Mouse (Mus musculus) lung, embryonic 16.5 days (tissue): ENCODE results near the gene Il10rb. TPM values are rescaled to one million over a fixed set of nuclear protein-coding genes. Genes with fewer than 3 reads are reported as not detected.
A peak's percentile ranks its signal among the peaks of the same experiment; 100 is the strongest.

Experiments used
- ATAC-seq: fragments of 200-750 bp; cut with Nextera tagmentation; 2 replicates; pipeline ENCODE4 v1.8.0; 2017; ENCODE audit warnings: low read depth, mild to moderate bottlenecking, moderate library complexity
- H3K27ac ChIP-seq: fragments of 300-500 bp; sonication (generic); 2 replicates; pipeline ENCODE4 v1.5.1; 2014; ENCODE audit warnings: mild to moderate bottlenecking, control low read depth, low read length
- H3K27me3 ChIP-seq: fragments of 300-500 bp; sonication (generic); 2 replicates; pipeline ENCODE4 v1.6.1; 2014; ENCODE audit warnings: low read depth, low read length, mixed read lengths; ENCODE audit not compliant: control insufficient read depth, insufficient read depth
- H3K36me3 ChIP-seq: fragments of 300-500 bp; sonication (generic); 2 replicates; pipeline ENCODE4 v1.6.1; 2014; ENCODE audit warnings: low read length; ENCODE audit not compliant: control insufficient read depth, insufficient read depth
- H3K4me1 ChIP-seq: fragments of 300-500 bp; sonication (generic); replicated peaks from 2 replicates; pipeline ENCODE4 v1.6.1; 2014; ENCODE audit warnings: low read length, mixed read lengths; ENCODE audit not compliant: control insufficient read depth, insufficient read depth
- H3K4me2 ChIP-seq: fragments of 300-500 bp; sonication (generic); 2 replicates; pipeline ENCODE4 v1.6.1; 2014; ENCODE audit warnings: low read depth, low read length, control low read depth
- H3K4me3 ChIP-seq: fragments of 300-500 bp; sonication (generic); 2 replicates; pipeline ENCODE4 v1.5.1; 2014; ENCODE audit warnings: mild to moderate bottlenecking, low read length, control low read depth
- H3K9ac ChIP-seq: fragments of 300-500 bp; sonication (generic); 2 replicates; pipeline ENCODE4 v1.6.1; 2014; ENCODE audit warnings: low read length, control low read depth
- H3K9me3 ChIP-seq: fragments of 300-500 bp; sonication (generic); 2 replicates; pipeline ENCODE4 v1.6.1; 2016; ENCODE audit warnings: low read length; ENCODE audit not compliant: control insufficient read depth
- WGBS: fragments of 180-500 bp; shearing (Covaris S2); extraction: QIAGEN DNeasy Blood & Tissue Kit; methylation state at CpG from one replicate; pipeline ENCODE4 v1.1.7; 2014; 5-methylcytosine and 5-hydroxymethylcytosine counted together
- polyA plus RNA-seq: library from polyadenylated mRNA; unstranded; fragments of >200 nt; fragmentation: Nextera tagmentation; extraction: Ambion mirVana; gene quantifications from 2 replicates; pipeline ENCODE4 v1.2.1, GENCODE M21; 2015

Gene Il10rb
- polyA plus RNA-seq, 1 experiment from 2014 or later = 56.8 TPM

DNA sequence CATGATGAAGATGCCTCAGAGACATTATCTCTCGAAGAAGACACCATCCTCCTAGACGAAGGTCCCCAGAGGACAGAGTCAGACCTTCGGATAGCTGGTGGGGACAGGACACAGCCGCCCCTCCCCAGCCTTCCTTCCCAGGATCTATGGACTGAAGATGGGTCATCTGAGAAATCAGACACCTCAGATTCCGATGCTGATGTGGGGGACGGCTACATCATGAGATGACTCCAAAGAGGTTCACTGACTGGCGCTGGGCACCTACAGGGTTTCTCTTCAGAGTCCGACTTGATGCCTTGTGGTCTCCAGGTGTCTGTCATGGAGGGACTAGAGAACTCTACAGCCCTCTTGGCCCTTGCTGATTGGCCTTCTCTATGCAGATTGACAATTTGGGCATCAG lies 1.8 kb upstream of the Il10rb start:
- H3K4me3 ChIP-seq = no peak overlapping the region
- H3K27ac ChIP-seq = no peak overlapping the region
- 87% methylated on average over 8 of the region's 8 CpGs for WGBS
- no peaks in the 10 kb centered on the region for H3K27me3 ChIP-seq
- H3K4me2 ChIP-seq = no peak overlapping the region
- H3K9me3 ChIP-seq = no peaks in the 10 kb centered on the region
- H3K4me1 ChIP-seq = peaks cover 17% of the 10 kb centered on the region
- no peak overlapping the region for H3K9ac ChIP-seq
- no peak for ATAC-seq
- H3K36me3 ChIP-seq = peaks cover 7% of the 10 kb centered on the region

DNA sequence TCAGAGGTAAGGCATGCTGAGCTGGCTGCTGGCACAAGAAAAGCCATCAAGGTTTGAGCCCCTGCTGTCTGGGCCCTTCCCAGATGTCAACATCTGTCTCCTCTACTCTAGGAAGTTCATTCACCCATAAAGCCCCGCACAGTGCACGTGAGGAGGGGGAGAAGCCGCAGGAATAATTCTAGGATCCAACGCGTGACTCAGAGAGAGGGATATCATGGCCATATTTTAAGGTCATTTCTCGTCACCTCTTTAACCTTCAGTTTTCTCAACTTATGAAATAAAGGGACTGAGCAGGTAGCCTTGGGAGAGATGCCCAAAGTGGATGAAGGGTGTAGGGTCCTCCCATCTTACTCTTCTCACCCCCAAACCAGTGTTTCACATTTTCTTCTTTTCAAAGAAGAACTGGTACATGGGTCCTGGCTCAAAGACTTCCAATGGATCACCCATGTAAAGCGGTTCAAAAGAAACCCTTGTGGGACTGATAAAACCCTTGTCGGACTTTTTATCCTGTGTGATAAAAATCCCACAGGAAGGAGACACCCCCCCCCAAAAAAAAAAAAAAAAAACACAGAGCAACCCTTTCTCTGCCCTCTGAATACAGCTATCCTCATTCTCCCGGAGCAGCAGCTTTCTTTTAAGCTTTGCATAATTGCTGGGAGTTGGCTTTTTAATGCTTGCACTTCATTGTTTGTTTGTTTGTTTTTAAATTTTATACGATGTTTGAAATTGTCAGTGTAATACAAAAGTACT lies 961 bp upstream of the Il10rb start:
- peaks cover 10% of the 10 kb centered on the region for H3K36me3 ChIP-seq
- H3K4me2 ChIP-seq = peak overlapping the region; percentile 60; the same call in 1 of the 2 replicates
- peak overlapping the region; percentile 97 for H3K27ac ChIP-seq
- ATAC-seq = no peak
- no peaks in the 10 kb centered on the region for H3K9me3 ChIP-seq
- H3K4me1 ChIP-seq = peaks cover 17% of the 10 kb centered on the region
- WGBS = 73% methylated on average over 10 of the region's 10 CpGs
- no peaks in the 10 kb centered on the region for H3K27me3 ChIP-seq
- H3K9ac ChIP-seq = no peak overlapping the region
- no peak overlapping the region for H3K4me3 ChIP-seq

DNA sequence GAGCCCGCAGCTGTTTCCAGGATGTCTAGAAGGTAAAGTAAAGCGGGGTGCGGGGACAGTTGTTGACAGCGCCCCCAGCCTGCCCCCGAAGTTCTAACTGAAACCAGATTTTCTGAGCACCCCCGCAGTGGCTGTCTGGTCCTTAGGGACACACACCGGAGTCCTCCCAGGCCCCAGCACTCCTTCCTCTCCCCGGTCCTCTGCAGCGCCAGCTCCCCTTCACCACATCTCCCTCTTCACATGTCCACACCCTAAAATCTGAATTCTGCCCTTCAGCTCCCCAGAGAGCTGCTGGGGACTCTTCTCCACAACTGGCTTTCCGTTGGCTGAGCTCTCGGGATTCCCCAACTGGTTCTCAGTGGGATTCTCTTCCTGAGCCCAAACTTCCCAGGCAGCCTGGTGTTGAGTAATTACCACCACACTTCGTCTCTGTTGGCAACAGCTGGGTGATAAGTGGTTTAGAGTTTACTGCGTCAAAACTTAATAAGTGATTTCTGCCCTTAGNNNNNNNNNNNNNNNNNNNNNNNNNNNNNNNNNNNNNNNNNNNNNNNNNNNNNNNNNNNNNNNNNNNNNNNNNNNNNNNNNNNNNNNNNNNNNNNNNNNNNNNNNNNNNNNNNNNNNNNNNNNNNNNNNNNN lies 739 bp downstream of the Il10rb start:
- H3K4me1 ChIP-seq = peaks cover 29% of the 10 kb centered on the region
- peaks cover 11% of the 10 kb centered on the region for H3K36me3 ChIP-seq
- no peaks in the 10 kb centered on the region for H3K9me3 ChIP-seq
- peak overlapping the region; percentile 96 for H3K9ac ChIP-seq
- peak; percentile 32 for ATAC-seq
- WGBS = under 1% methylated on average over 13 of the region's 13 CpGs
- no peaks in the 10 kb centered on the region for H3K27me3 ChIP-seq
- H3K27ac ChIP-seq = peak overlapping the region; percentile 97
- peak overlapping the region; percentile 93 for H3K4me3 ChIP-seq
- peak overlapping the region; percentile 60 for H3K4me2 ChIP-seq

DNA sequence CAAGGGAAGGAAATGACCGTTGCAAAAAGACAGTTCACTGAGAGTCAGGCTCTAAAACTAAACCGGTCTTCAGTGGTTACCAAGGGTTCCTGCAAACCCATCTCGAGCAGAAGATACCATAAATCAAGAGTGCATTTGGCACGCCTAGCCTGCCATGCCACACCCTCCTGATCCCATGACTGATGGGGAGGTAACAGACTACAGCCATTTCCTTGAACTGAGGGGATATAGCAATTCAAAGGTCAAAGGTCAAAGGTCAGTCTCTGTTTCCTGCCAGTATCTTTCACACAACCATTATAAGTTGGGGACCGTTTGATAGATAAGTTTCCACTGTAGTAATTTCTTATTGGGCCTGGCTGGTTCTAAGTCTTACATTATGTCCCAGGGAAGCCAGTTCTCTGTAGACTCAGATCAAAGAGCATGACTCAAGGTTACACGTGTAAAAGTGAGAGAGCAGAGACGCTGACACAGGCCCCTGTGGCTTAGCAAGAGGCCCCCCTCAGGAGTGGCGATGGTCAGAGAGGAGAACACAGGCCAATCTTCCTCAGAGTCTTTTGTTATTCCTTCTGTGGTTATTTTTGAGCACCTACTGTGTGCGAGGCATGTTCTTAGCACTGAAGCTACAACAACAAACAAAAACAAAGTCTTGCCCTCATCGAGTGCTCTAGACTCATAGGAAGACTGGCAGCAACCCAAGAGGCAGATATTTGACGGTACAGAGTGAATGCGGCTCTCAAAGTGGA lies 7.3 kb downstream of the Il10rb start:
- Histone ChIP-seq H3K4me1 (peaks cover 14% of the 10 kb centered on the region), H3K27ac (no peak overlapping the region), H3K9ac (no peak overlapping the region), H3K36me3 (peaks cover 32% of the 10 kb centered on the region), H3K4me2 (no peak overlapping the region), H3K9me3 (no peaks in the 10 kb centered on the region), H3K4me3 (no peak overlapping the region), H3K27me3 (no peaks in the 10 kb centered on the region)
- no peak for ATAC-seq
- 56% methylated on average over 12 of the region's 12 CpGs for WGBS

DNA sequence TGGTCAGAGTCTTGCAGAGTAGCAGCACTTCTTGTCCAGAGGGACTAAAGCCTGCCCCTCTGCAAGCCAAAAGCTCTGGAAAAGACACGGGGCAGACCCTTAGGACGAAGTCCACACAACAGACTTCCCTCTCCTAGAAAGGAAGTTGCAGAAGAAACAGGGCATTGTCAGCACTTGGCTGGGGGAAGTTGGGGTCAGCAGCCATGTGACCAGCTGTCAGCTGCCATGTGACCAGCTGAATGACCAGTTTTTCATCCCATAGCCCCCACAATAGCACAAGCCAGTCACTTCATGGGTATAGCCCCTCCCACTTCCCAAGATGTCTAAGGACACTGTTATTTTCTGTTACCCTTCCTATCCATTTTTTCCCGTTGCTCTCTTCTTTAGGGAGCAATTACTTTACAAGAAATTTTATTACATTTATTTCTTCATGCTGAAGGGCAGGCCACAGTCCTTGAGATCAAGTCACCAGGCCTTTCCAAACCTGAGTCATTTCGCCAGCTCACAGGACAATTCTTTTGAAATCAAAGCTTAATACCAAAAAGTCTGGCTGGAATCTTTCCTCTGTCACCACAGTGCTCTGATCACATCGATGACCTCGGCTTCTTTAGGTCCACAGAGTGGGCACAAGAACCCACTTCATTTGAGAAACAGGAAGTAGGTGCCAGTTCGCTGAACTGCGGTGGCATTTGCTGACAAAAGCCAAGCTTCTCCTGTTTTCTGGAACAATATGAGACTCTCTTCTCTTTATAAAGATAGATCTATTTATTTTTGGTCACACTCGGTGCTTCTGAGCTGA lies 9.6 kb downstream of the Il10rb start:
- Histone ChIP-seq H3K27ac (no peak overlapping the region), H3K9me3 (no peaks in the 10 kb centered on the region), H3K4me1 (peaks cover 8% of the 10 kb centered on the region), H3K36me3 (peaks cover 47% of the 10 kb centered on the region), H3K9ac (no peak overlapping the region), H3K4me3 (no peak overlapping the region), H3K4me2 (no peak overlapping the region), H3K27me3 (no peaks in the 10 kb centered on the region)
- 80% methylated on average over 9 of the region's 9 CpGs for WGBS
- ATAC-seq = no peak

DNA sequence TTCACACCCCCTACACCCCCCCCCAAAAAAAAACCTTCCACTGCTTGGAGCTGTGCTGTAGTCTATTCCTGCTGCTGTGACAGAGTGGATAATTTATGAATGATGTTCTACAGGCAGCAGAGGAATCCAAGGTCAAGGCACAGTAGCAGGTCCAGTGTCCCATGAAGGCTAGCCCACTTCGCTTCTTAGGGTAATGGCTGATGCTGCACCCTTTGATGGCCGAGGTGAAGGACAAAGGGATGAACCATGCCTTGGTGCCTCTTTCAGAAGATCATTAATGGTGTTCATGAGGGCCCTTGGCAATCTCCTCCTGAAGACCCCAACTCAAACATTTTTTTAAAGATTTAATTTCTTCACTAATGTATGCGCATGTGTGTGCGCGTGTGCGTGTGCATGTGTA lies 10.4 kb downstream of the Il10rb start:
- H3K27me3 ChIP-seq = no peaks in the 10 kb centered on the region
- H3K36me3 ChIP-seq = peaks cover 51% of the 10 kb centered on the region
- peaks cover 3% of the 10 kb centered on the region; the same call in 1 of the 2 replicates for H3K4me1 ChIP-seq
- H3K9me3 ChIP-seq = no peaks in the 10 kb centered on the region
- H3K4me3 ChIP-seq = no peak overlapping the region
- no peak overlapping the region for H3K4me2 ChIP-seq
- no peak for ATAC-seq
- no peak overlapping the region for H3K27ac ChIP-seq
- no peak overlapping the region for H3K9ac ChIP-seq
- WGBS = 94% methylated on average over 6 of the region's 6 CpGs

DNA sequence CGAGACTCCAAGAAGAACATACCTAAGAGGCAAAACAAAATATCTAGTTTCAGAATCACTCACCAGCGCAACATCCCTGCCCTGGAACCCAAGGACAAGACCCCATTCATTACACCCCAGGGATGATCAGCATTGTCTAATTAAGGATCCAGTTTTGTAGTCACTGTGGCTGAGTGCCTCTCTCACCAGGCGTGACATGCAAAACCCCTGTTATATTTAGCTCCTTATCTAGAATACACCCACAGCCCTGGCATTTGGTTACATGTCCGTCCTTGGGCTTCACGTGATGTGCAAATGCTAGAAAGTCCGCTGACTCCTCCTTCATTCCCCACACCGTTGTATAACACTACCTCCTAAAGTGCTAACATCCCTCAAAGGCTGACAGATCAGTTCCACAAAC lies 11.0 kb downstream of the Il10rb start:
- no peak for ATAC-seq
- no peak overlapping the region for H3K27ac ChIP-seq
- no peaks in the 10 kb centered on the region for H3K9me3 ChIP-seq
- H3K9ac ChIP-seq = no peak overlapping the region
- WGBS = 63% methylated on average over 7 of the region's 7 CpGs
- no peaks in the 10 kb centered on the region for H3K27me3 ChIP-seq
- H3K4me3 ChIP-seq = no peak overlapping the region
- H3K4me2 ChIP-seq = no peak overlapping the region
- H3K4me1 ChIP-seq = peaks cover 3% of the 10 kb centered on the region; the same call in 1 of the 2 replicates
- peaks cover 54% of the 10 kb centered on the region for H3K36me3 ChIP-seq

DNA sequence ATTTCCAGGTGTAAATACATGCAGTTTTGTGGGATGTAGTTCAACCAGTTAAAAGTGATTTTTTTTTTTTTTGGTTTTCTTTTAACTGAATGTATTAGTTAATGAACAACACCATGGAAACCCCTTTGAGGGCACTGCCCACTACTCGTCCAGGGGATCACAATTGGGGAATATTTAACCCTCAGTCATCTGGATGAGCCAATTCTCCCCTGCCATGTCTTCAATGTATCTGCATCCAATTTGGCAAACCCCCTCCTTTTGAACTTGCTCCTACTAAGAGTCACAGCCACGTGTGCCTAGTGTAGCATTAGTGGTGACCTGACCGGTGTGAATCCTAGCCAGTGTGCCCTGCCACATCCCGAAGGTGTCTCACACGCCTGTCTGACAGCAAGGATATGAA lies 12.6 kb downstream of the Il10rb start:
- no peak for ATAC-seq
- Histone ChIP-seq H3K36me3 (peaks cover 61% of the 10 kb centered on the region), H3K9me3 (no peaks in the 10 kb centered on the region), H3K27me3 (no peaks in the 10 kb centered on the region), H3K4me3 (no peak overlapping the region), H3K9ac (no peak overlapping the region), H3K4me2 (no peak overlapping the region), H3K4me1 (peaks cover 2% of the 10 kb centered on the region; the same call in 1 of the 2 replicates), H3K27ac (no peak overlapping the region)
- WGBS = 73% methylated on average over 5 of the region's 5 CpGs
